Mouse (Mus musculus) CD8-positive naive resting alpha-beta T cell, adult 2 months (primary cell): Measurements from ENCODE around the gene Bbc3.
"Not testable (repeated sequence)": the region's sequence is repeated elsewhere in the genome, so short reads cannot be mapped to it uniquely, and the experiment has no call there.

Source experiments
- DNase-seq, 2 experiments: peaks; one replicate each; pipeline ENCODE4 v3.0.0; 2022; ENCODE audit warnings: low read depth in 2 of 2, low spot score in 2 of 2

The Bbc3 gene

DNA sequence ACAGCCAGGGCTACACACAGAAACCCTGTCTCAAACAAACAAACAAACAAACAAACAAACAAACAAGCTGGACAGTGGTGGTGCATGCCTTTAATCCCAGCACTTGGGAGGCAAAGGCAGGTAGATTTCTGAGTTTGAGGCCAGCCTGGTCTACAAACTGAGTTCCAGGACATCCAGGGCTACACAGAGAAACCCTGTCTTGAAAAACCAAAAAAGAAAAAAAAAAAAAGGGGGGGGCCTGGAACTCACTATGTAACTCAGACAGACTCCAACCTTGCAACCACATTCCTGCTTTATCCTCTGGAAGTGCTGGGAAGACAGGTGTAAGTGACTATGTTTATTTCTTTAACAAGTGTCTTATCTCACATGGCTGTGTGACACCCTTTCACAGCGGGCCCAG, at the start of gene Bbc3:
Gene Bbc3 (plus strand): TSS at position 301 of the 400 bp plus-strand sequence.
- DNase-seq: not testable (repeated sequence)

DNA sequence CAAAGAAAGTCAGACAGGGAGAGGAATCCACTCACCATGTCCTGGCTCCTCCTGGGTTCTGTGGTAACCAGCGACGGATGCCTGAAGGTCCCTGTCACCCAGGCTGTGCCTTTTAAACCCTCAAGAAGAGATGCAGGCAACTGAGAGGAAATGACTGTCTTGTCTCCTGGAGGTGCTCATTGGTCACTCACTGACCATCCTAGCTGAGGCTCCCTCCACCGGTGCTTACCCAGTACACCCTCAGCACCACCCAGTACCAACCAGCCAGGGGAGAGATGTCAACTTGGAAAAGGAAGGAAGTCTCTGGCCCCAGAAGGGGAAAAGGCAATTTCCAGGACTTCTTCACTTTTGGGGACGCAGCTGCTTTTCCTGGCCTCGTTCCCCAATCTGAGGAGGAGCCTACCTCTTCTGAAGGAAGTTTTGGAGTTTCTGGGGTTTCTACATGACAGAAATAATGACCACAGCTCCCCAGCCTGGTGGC, 49.0 kb upstream of the Bbc3 start, which contains the start of gene C5ar1:
Gene C5ar1 (minus strand): TSS at position 431 of the 481 bp plus-strand sequence.
- no peak for DNase-seq

DNA sequence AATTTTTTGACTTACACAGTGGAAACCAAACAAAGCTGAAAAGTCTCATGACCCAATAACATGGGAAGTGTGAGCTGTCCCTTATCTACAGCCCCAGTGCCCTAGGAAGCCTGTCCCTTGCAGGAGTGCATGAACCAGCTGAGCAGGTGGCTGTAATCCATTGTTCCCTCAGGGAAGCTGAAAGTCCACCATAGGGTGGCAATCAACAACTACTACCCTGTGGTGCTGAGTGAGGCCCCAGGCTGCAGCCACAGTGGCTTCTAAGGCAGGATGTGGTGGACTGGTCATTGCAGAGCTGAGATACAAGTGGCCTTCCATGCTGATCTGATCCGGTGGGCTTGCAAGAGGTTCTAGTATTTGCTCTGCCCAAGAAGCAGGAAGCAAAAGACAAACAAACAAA, 47.1 kb upstream of the Bbc3 start:
- no peak for DNase-seq

DNA sequence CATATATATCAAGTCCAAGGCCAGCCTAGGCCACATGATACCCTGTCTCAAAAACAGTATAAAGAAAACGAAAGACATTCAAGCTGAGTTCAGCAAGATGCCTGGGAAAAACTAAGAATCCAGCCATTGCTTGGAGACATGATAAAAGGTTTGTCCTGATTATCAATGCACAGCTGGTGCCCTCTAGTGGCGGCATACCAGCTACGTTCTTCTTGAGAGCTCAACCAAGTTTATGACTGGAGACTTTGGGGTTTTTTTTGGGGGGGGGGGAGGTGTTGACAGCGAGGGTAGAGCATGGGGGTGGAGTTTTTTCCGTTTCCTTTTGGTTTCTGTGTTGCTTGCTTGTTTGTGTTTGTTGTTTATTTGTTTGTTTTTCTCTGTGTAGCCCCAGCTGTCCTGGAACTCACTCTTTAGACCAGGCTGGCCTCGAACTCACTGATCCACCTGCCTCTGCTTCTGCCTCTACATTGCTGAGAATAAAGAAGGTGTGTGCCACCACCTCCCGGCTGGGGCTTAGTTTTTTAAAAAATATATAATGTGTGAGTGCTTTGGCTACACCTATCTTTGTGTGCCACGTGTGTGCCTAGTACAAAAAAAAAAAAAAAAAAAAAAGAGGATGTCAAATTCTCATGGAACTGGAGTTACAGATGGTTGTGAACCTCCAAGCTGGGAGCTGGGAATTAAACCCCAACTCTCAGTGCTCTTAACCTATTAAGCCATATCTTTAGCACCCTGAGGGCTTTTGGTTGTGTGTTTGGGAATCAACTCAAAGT, 45.0 kb upstream of the Bbc3 start:
- peak; percentile 61 to 75 for DNase-seq

DNA sequence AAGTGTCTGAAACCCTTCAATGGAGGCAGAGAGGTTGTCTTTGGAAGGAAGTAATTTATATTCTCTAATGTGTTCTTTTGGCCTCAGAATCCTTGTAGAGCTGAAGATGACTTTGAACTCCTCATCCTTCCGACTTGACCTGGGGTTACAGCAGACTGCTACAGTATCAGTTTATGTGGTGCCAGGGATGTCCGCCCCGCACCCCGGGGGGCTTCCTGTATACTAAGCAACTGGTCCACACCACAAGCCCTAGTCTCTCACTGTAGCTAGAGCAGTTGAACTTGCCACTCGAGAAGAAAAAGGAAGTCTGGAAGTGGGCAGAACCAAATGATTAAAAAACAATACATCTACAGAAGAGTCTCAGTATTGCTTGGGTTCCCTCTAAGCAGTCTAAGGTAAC, 44.4 kb upstream of the Bbc3 start:
- DNase-seq: no peak

DNA sequence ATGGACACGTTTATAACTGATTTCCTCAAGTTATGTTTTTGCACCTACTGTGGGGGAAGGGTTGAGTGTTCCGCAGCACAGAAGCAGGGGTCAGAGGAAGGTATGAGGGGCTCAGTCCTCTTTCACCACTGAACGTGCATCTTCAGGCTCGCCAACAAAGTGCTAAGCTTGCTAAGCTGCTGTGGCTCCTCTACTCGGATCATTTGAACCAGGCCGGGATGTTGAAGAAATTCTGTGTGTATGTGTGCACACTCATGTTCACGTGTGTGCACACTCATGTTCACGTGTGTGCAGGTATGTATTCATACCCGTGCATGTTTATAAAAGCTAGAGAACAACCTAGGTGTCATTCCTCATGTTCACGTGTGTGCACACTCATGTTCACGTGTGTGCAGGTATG, 42.3 kb upstream of the Bbc3 start:
- no peak for DNase-seq

DNA sequence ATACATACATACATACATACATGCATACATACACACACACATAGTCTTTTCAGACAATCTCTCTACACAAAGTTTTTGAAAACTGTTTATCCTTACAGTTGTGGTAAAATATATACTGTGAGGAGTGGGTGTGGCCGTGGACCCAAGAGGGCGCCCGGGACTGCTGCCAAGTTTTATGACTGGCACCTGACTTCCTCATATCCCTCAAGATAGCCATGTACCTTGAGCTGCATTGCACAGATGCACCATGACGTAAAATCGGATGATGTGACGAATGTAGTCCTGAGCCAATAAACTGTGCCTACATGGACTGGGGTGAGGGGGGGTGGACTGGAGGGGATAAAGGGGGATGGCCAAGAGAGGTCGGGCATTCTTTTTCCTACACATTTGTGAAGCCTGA, 41.6 kb upstream of the Bbc3 start:
- not testable (repeated sequence) for DNase-seq

DNA sequence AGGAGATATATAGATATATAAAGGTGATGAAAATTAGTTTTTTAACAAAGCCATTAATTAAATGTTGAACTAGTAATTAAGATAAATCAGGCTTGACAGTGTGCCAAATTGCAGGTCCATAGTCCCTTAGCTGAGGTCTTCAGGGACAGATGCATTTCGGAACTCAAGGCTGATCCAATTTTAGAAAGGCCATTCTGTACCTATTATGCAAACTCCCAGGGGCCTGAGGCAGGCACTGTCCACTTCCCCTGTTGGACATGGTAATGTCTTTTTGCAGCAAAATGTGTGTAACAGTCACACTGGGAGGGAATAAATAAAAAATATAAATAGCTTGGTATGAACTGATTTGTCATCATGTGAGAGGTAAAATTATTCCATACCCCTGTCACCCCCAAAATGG, 37.1 kb upstream of the Bbc3 start:
- no peak for DNase-seq

DNA sequence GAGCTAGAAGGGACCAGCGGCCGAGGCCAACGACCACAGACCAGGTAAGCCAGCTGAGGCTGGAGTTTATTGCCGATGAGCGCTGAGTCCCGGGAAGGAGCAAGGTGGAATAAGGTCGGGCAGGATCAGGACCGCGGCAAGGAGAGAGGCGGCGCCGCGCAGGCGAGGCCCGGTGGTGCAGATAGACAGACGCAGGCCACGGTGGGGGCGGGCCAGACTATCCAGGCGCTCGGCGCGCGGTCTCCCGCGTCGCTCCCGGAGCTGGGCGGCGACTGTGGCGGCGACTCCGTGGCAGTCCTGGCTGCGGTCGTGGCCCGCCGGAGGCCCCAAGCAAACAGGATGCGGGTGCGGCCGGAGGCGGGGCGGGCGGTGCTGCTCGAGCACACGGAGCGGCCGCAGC, 35.5 kb upstream of the Bbc3 start:
- peak; percentile 37 to 49 for DNase-seq

DNA sequence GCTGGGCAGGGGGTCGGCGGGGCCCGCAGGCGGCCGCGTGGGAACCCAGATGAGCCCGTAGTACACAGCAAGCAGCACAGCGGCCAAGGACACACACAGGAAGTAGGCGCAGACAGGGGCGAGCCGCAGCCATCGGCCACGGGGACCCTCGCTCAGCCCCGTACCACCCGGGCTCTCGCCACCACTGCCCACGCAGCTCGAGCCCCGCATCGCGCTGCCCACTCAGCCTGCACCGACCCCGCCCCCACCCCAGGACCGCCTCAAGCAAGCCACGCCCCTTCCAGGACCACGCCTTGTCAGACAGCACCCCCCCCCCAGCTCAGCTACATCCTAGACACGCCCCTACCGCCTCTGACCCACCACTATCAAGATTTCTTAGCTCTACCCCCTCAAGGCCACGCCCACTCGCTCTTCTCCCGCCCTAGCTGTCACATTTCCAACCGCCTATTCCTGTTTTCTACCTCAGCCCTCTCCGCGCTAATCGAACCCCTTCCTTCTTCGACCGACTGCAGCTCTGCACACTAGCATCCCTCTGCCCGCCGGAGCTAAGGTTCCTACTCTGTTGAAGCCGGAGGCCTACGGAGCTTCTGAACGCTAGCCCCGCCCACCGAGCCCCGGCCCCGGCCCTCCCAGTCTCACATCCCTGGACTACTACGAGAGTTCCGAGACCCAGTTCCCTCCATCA, 35.0 kb upstream of the Bbc3 start, which contains the start of gene Inafm1:
Gene Inafm1 (minus strand): TSS at position 537 of the 685 bp plus-strand sequence.
- peak; percentile 67 to 84 for DNase-seq

DNA sequence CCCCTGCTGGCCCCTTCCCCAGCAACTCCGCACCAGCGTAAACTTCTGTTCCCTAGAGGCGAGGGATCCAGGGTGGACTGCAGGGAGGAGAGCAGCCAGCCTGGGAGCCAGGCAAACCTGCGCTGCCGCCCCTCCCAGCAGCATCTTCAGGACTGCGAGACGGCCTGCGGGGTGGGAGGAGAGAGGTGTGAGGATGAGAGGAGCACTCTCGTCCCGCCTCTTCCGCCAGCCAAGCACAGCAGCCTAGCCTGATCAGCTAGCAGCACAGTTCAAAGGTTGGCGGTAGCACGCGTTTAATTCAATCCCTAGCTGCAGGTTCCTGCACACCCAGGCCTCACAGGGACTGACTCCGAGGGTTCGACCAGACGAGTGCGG, 34.4 kb upstream of the Bbc3 start:
- DNase-seq: peak in 1 of 2 experiments; percentile 76

DNA sequence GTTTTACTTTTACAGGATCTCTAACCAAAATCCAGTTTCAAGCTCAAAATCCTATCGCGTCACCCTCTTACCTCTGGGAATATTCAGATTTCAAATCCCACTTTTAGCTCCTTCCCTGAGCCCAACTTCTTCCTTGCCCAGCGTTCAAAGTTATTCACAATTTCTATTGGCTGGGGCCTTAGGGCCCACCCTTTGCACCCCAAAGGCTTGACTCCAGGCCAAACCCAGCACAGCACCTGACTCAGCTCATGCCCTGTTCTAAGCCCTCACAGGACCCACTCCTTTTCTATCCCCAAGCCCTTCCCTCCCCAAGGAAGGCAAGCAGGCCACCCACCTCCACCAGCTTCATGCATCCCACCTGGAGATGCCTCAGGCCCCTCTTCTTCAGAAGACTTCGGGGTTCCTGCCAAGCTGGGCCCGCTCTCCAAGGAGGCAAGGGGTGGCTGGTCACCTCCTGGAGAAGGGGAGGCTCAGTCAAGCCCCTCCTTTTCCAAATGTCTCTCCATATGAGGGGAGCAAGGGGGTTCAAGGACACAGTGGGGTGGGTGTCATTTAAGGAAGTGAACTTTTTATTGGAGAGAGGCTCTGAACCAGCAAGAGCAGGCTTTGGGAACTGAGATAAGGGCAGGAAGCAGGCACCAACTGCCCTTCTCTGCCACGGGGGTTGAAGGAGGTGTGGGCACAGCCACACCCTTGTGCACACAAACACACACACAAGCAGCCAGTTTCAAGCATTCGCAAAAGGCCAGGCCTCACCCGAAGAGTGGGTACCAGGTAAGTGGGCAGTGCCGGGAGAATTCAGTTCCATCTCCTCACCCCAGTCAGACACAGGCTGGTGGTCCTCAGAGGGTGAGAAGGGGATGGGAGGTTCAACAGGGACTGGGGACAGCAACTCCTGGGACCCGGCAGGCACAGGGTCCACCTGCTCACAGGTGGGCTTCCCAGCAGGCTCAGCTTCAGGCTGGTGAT, 33.0 kb upstream of the Bbc3 start:
- no peak for DNase-seq

DNA sequence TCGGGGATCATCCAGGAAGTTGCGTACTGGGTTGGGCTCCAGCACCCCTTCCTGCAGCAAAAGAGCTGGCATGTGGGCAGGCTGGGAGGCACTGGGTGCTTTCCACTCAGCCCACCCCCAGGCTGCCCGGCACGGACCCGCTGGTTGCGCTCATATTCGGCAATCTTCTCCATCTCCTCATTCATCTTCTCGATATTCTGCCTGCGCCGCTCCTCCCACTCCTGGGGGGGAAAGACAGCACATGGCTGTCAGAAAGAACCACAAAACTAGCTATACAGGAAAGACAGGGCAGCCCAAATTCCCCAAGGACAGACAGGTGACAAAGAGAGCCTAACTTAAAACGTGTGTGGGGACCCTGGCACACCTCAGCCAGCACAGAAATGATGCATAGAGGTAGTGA, 27.5 kb upstream of the Bbc3 start:
- no peak for DNase-seq

DNA sequence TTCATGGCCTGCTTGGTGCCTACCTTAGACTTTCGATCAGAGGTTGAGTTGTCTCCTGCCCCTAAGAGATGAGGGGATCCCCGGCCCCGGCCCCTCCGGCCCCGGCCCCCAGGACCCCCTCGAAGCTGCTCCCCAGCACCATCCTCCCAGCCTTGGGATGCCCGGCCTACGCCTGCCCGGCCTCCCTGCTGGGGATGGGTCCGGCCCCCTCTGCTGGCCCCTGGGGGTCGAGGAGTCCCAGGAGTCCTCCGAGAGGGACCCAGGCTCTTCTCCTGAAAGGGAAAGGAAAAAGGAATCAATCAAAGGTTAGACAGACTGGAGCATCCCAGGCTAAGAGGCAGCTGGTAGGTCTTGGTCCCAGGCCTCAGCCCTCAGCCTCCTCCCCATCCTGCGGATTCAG, 25.9 kb upstream of the Bbc3 start:
- no peak for DNase-seq

DNA sequence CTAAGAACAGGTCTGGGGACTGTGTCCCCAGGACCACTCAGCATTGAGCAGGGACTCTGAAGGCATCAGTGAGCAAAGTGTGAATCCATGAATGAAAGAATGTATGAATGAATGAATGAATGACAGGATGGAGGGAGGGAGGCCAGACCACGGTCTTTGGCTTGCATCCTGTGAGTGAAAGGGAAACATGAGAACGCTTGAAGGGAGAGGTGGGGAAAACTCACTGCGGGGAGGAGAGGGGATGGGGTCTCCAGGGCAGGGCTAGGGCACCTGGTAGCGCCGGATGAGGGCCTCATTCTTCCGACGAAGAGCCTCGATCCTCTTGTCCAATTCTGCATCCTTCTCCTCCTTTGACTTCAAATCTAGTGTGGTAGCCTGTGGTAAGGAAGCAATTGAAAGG, 24.2 kb upstream of the Bbc3 start:
- DNase-seq: no peak

DNA sequence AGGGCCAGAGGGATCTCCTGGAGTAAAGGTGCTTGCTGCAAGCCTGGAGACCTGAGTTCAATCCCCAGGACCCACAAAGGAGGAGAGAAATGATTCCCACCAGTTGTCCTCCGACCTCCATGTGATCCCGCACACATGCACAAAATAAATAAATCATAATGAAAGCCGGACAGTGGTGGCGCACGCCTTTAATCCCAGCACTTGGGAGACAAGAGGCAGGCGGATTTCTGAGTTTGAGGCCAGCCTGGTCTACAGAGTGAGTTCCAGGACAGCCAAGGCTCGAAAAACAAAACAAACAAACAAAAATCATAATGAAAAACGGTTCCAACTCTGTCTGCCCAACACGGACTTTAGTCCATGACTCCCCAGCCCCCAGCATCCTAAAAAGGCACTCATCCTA, 23.3 kb upstream of the Bbc3 start:
- DNase-seq: no peak

DNA sequence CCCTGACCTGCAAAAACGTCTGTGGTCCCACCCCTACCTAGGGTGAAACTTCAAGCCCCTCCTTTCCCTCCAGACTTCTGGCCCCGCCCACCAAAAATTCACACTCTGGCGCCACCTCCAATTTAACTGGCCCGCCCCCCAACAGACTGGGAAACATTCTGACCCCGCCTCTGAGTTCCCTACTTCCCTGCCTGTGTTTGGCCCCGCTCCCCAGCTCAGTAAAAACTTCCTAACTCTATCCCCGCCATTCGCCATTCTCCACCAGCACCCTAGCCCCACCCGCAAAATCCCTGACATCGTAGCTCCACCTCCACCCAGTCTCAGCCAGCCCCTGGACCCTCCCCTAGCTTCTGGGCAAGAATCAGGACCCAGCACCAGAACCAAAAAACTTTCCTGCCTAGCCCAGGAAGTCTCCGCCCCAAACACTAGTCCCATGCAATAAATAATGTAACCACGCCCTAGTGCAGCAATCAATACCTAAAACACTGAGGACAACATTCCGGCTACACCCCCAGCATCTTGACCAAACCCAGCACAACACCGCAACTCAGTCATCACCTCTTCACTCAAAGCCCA, 22.7 kb upstream of the Bbc3 start:
- peak in 1 of 2 experiments; percentile 35 for DNase-seq

DNA sequence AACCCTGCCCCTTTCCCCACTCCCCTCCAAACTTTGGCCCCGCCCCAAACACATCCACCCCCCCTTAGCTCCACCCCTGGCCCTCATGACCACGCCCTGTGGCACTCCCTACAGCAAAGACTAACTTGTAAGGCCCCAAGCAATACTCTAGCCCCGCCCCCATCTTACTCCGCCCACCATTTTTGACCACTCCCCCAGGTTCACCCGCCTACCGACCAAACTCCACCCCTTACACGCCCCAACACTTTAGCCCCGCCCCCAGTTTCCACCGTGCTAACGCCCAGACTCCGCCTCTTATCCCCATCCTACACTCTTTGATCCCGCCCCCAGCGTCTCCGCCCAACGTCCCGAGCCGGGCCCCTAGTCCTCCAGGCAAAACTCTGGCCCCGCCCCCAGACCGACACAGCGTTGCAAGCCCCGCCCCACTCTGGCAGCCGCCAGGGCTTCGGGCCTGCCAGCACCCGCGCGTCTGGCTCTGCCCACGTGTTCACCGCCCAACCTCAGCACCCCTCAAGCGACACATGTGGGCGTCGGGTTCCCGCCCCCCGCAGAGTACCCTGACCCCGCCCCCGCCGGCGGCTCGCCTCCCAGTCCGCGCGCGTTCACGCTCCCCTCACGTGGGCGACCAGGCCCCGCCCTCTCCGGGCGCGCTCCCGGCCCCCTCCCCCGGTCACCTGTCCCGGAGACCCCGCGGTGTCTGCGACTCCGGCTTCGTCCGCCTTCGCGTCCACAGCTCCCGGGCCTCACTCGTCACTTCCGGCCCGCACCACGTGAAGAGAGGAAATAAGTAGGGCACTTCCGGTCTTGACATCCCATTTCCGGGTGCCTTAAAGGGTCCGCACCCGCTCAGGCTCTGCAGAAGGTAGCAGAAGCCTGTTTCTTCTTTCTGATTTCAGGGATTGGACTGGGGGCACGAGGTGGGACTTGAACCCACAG, 21.9 kb upstream of the Bbc3 start, which contains the start of gene Ccdc9:
Gene Ccdc9 (minus strand): TSS at position 770 of the 936 bp plus-strand sequence.
- DNase-seq: peak; percentile 99

DNA sequence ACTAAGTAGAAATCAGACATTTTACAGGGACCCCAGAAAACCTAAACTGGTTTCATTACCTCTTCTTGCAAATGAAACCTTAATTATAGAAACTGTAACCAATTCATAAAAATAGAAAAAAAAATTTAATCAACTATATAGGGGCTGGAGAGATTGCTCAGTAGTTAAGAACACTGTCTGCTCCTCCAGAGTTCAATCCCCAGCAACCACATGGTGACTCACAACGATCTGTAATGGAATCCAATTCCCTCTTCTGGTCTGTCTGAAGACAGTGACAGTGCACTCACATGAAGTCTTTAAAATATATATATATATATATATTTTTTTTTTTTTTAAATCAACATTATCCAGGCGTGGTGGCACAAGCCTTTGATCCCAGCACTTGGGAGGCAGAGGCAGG, 21.2 kb upstream of the Bbc3 start:
- no peak for DNase-seq

DNA sequence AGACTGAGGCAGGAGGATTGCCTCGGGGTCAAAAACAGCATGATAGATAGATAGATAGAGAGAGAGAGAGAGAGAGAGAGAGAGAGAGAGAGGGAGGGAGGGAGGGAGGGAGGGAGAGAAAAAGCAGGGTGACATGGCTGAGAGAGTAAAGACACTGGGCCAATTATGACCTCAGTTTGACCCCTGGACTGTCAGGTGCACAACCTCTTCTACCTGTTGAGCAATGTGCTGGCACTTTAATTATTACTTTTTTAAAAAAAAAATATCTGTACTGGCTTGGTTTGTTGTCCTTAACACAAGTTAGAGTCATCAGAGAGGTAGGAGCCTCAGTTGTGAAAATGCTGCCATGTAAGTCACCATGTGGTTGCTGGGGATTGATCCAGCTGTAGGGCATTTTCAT, 20.4 kb upstream of the Bbc3 start:
- DNase-seq: no peak
